Mouse (Mus musculus): Measurements from ENCODE around the gene Gm20388. TPM values are rescaled to one million over a fixed set of nuclear protein-coding genes. Genes with fewer than 3 reads are reported as not detected.
A peak's percentile ranks its signal among the peaks of the same experiment; 100 is the strongest.
"Not testable (repeated sequence)": the region's sequence is repeated elsewhere in the genome, so short reads cannot be mapped to it uniquely, and the experiment has no call there.

Gene Gm20388
- total RNA-seq, 2 experiments from 2014 or later: 8.8 TPM

GRCm38 (mm10) chr8:123022727-123023126 lies 3112.1 kb downstream of the Gm20388 start:
- no peak for DNase-seq (ENCODE audit: extremely low spot score in 1 of 2, low spot score in 1 of 2)

DNA sequence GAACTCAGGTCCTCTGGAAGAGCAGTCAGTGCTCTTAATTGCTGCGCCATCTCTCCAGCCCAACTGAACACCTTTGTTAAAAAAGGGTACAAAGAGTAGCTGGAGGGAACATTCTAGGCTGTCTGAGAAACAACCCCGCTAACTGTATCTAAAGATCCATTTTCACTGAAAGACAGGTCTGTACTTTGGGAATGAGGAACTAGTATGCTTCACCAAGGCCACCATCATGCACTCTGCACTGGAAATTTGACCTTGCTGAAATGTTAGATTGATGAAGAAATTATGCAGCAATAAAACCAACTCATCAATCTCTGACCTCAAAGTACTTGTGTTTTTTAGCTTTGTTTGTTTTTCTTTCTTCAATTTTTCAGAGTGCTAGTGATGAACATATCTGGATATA lies 3113.6 kb downstream of the Gm20388 start:
- no peak for DNase-seq (ENCODE audit: extremely low spot score in 1 of 2, low spot score in 1 of 2)

- no peak for DNase-seq (ENCODE audit: extremely low spot score in 1 of 2, low spot score in 1 of 2)
These were observed 3115.3 kb downstream of the Gm20388 start for GRCm38 (mm10) chr8:123025951-123026351.

GRCm38 (mm10) chr8:123027786-123028185 lies 3117.1 kb downstream of the Gm20388 start:
- no peak for DNase-seq (ENCODE audit: extremely low spot score in 1 of 2, low spot score in 1 of 2)

DNA sequence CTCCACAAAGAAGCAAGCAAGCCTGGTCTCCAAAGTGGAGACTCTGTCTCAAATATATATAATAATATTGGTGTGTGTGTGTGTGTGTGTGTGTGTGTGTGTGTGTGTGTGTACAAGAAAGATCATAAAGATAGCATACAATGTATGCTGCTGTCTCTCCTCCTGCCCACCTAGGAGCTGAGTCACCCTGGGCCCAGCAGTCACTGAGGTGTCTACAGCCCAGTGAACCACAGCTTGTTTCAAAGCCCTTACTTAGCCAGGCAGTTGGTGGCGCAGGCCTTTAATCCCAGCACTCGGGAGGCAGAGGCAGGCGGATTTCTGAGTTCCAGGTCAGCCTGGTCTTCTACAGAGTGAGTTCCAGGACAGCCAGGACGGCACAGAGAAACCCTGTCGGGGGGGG lies 3119.4 kb downstream of the Gm20388 start:
- not testable (repeated sequence) for DNase-seq (ENCODE audit: extremely low spot score in 1 of 2, low spot score in 1 of 2)

DNA sequence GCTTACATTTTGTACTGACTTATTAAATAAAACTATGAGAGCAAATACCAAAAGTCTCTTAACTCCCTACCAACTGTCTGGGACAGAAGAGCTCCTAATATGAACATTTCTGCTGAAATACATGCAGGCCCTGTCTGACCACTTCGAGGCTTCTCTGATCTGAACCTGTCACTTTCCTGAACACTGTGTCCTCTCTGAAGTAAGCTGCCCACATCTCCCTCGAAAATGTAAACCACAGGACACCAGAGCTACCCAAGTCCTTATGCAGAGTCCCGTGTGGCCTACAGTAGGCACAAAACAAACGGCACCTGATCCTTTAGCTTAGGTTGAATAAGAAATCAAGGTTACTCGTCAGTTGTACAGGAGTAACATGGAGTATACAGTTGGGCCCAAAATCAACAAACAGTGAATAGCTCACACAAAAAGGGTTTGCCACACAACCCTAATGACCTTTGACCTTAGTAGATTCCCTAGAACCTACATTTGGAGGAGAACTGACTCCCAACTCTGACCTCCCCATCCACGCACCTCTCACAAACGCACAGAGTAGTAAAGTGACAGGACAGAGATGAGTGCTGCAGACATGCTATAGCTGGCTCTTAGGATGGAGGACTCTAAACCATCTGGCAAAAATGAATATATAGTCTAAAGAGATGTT lies 3120.8 kb downstream of the Gm20388 start:
- DNase-seq (ENCODE audit: extremely low spot score in 1 of 2, low spot score in 1 of 2): no peak

DNA sequence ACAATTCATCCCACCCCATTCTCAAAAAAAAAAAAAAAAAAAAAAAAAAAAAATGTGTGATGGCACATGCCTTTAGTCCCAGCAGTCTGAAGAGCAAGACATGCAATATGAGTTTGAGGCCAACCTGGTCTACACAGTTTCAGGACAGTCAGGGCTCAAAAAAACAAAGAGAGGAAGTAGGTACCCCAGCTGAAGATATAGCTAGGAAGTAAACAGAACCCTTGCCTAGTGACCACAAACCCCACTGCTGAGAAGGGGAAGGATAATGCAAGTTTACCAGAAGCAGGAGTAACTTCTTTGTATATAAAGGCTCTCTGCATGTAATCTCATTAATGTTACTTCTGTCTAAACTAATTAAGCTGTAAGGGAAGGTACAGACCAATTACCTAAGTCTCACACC lies 3122.1 kb downstream of the Gm20388 start:
- no peak for DNase-seq (ENCODE audit: extremely low spot score in 1 of 2, low spot score in 1 of 2)

DNA sequence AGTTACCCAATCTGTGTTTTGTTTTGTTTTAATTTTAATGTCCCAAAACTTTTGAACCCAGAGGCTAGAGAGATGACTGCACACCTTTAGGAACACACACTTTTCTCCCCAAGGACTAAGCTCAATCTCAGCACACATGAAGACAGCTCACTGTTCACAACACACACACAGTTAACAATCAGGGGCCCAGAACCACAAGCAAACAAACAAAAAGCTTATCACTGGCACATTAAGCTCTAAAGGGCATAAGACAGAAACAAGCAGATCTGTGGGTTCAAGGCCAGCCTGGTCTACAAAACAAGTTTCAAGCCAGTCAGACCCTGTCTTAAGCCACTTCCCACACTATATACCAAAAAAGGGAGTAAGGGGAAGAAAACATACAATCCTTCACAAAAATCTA lies 3122.8 kb downstream of the Gm20388 start:
- no peak for DNase-seq (ENCODE audit: extremely low spot score in 1 of 2, low spot score in 1 of 2)

DNA sequence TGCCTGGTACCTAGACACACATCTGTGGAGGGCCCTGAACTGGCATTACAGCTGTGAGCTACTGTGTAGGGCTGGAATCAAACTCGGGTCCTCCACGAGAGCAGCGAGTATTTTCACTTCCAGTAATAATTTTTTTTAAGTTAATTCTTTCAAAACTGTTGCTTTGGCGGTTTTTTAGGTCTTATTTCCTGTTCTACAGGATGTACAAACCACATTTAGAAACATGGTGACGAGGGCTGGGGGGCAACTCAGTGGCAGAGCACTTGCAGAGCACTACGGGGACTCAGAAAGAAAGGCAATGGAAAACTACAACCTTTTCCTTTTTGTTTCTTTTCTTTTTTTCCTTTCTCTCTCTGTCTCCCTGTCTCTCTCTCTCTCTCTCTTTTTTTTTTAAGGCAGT lies 3123.5 kb downstream of the Gm20388 start:
- DNase-seq (ENCODE audit: extremely low spot score in 1 of 2, low spot score in 1 of 2): no peak

- DNase-seq (ENCODE audit: extremely low spot score in 1 of 2, low spot score in 1 of 2): no peak
These were observed 3126.3 kb downstream of the Gm20388 start for GRCm38 (mm10) chr8:123036956-123037355.

GRCm38 (mm10) chr8:123037487-123037886 lies 3126.8 kb downstream of the Gm20388 start:
- no peak for DNase-seq (ENCODE audit: extremely low spot score in 1 of 2, low spot score in 1 of 2)

DNA sequence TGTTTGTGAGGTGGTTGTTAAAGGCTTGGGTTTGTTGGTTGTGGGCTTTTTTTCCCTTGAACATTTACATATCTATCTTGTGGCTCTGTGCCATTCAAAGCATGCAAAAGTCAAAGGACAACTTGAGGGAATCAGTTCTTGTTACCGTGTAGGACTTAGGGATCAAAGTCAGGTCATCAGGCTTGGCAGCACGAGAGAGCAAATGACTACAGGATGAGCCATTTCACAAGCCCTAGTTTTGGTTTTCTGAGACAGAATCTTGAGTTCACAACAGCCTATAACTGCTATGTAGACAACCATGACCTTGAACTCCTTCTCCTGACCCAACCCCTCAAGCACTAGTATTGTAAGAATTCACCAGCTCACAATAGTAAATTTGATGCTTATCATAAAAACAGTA lies 3127.7 kb downstream of the Gm20388 start:
- no peak for DNase-seq (ENCODE audit: extremely low spot score in 1 of 2, low spot score in 1 of 2)

DNA sequence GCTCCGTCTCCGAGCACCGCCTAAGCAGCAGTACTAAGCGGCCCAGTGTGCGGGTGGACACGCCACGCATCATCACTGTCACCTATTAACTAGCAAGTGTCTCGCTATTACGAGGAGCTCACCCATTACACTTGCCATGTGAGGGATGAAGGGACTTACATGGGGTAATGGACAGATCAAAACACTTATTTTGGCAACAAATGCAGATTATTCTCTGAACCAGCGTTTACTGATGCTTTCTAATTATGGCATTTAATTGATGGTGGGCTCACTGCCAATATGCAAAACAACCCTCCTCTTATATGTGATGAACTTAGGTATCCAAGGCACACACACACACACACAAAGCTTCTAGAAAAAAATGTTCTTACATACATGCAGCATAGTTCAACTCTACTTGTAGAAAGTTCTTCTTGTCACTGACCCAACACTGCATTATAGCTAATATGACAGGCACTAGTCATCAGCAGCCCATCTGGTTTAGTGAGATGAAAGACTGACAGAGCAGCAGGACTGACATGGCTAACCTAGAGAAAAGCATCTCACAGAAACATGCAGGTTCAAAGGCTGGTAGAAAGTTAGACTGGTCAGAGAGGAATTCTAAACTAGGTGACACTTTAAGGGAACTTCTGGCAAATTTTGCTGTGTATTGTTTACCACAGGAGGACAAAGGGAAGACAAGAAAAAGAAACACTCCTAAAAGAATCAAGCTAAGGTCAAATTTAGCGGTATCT lies 3128.9 kb downstream of the Gm20388 start:
- no peak for DNase-seq (ENCODE audit: extremely low spot score in 1 of 2, low spot score in 1 of 2)

GRCm38 (mm10) chr8:123040110-123040650 lies 3129.5 kb downstream of the Gm20388 start:
- DNase-seq (ENCODE audit: extremely low spot score in 1 of 2, low spot score in 1 of 2): no peak

- DNase-seq (ENCODE audit: extremely low spot score in 1 of 2, low spot score in 1 of 2): peak; percentile 35 to 46
These were observed 3130.6 kb downstream of the Gm20388 start for GRCm38 (mm10) chr8:123041008-123041773.

DNA sequence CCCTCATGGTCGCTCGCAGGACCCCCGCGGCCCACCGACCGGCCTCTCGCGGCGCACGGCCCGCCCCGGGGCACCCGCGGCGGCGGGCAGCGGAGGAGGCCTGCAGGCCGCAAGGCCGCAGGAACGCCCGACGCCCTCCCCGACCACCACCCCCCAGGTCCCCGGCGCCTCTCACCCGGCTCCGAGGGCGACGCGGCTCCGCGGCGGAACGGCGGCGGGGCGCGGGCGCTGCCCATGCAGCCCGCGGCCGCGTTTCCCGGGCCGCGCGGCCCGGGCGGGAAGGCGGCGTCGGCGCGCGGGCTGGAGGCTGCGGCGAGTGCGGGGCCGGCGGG lies 3131.1 kb downstream of the Gm20388 start:
- peak in 1 of 2 experiments; percentile 33 for DNase-seq (ENCODE audit: extremely low spot score in 1 of 2, low spot score in 1 of 2)

DNA sequence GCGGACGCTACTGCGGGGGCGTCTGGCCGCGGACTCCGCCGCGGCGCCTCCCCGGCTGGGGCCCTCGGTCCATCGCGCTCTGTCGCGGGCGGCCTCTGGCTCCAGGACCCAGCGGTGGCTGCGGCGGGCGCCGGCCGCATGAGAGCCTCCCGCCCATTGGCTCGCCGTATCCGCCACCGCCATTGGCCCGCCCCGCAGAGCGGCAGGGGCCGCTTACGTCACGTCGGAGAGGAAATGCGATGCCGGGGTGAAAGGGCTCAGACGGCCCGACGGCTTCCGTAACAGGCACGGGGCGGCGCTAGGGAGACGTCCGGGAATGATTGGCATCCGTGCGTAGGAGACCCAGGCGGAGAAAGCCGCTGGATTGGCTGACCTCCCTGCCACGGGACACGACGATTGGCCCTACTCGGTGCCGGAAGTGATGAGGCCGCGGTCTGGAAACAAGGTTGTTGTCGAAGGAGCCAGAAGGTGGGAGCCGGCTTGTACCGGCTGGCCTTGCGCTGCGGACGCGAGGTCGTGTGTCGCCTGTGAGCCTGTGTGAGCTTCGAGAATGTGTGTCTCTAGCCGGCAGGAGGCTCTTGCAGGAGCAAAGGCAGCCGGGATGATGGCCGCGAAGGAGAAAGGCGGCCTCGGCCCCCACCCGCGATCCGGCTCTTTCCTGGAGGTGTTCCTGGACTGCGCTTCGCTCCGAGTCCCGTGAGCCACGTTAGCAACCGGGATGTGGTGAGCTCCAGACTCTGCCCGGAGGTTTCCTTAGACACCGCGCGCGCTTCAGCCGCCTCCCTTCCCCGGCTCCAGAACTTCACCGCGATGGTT lies 3131.7 kb downstream of the Gm20388 start, which contains the start of gene Ankrd11:
Gene Ankrd11, minus strand, starts transcription at position 120 of the 816 bp plus-strand sequence.
- DNase-seq (ENCODE audit: extremely low spot score in 1 of 2, low spot score in 1 of 2): peak; percentile 96 to 99

GRCm38 (mm10) chr8:123042974-123043625 lies 3132.5 kb downstream of the Gm20388 start:
- DNase-seq (ENCODE audit: extremely low spot score in 1 of 2, low spot score in 1 of 2): no peak

DNA sequence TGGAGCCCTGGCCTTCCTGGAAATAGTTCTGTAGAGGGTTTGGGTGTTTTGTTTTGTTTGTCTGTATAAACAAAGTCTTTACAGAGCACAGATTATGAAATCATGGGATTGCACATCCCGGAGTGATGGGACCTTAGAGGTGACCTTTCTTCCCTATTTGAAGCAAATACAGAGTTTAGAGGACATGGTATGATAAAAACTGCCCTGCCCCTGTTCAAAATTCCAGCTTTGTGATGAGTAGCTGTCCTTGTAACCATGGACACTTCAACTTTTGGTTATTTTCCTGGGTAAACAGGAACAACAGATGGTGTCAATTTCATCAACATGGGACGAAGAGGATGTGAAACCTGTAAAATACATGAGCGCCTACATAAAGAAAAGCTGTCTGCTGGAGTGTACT lies 3133.3 kb downstream of the Gm20388 start:
- DNase-seq (ENCODE audit: extremely low spot score in 1 of 2, low spot score in 1 of 2): no peak
